Mouse (Mus musculus) G1E-ER4 (cell line): ENCODE results near the gene Hltf. TPM values are rescaled to one million over a fixed set of nuclear protein-coding genes. Genes with fewer than 3 reads are reported as not detected.

ENCODE experiments used
- GATA1 ChIP-seq: IDR thresholded peaks from one replicate; pipeline ENCODE4 v1.8.0; 2012; ENCODE audit warnings: low read length, inconsistent platforms
- polyA plus RNA-seq: library from polyadenylated mRNA; stranded (reverse); fragments of >175 nt; gene quantifications from 2 replicates; pipeline ENCODE4 v1.2.3, GENCODE M21; 2012

Gene Hltf
- polyA plus RNA-seq, result 20.6 and 20.9 TPM in 2 replicates

DNA sequence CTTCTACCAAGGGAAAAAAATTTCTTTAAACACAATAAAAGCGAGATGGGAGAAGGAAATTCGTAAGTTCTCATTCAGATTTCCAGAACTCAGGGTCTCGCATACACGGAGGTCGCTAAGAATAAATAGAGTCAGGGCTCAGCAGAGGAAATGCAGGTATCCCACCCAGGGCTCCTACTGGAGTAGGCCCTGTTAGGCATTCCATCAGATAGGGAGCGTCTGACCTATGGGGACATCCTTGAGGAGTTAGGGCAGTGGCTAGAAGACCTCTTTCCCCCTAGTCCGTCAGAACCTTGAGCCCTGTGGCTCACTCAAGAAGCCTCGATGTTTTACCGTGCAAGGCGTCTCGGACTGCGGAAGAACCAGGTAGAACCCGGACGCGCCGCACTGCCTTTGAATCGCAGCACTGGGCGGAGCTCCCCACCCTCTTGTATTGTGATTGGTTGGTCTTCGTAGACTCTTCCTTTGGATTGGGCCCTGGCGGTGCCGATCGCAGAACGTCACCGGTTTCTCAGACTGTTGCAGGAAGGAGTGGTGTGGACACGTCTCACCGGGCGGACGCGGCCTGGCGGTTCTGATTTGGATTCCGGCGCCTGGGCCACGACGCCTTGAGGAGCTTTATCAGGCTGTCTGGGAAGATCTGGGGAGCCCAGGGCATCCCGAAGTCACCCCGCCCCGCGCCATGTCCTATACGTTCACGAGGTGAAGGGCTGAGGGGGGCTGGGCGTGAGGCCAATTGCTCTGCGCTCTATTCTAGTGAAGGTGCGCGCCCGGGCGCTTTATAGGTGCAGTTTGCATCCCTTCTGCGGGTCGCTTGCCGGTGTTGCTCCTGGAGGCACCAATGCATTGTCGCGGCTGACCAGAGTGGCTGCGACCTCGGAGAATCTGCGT, at the start of gene Hltf:
Hltf (plus strand) TSS at position 506 of the 891 bp plus-strand sequence.
- TF ChIP-seq GATA1, result no peak

GRCm38 (mm10) chr3:20010464-20010863, 47.1 kb upstream of the Hltf start:
- no peak for TF ChIP-seq GATA1

DNA sequence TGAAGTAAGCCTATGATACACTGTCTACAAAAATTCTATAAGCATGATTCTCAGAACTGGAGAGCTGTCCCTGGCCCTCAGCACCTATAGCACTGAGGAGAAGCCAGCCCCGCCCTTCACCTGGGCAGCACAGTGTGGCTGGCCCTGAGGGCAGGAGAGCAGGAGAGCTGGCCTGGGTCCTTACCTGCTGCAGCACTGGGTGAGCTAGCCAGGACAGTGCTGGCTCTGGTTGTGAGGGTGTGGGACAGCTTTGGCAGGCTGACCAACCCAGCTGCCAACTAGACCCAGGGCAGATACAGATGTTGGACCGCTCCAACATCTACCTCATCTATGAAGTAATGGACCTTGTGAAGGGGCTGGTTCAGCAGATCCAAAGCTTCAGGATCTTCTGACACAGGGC, 43.2 kb upstream of the Hltf start:
- TF ChIP-seq GATA1, result no peak

GRCm38 (mm10) chr3:20018076-20018475, 39.5 kb upstream of the Hltf start:
- TF ChIP-seq GATA1, result no peak

DNA sequence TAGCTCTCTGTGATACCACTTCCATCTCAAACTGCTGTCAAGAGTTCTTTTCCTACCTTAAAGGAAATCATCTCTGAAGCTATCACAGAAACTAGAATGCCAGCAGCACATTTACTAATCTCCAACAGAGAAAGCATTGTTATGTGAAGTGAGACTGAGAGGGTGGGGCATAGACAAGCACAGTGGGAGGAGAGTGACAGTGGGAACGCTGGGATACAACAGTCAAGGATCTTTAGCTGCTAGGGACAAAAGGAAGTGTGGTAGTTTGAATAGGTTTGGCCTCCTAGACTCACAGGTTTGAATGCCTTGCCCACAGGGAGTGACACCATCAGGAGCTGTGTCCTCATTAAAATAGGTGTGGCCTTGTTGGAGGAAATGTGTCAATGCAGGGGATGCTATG, 33.8 kb upstream of the Hltf start:
- no peak for TF ChIP-seq GATA1

GRCm38 (mm10) chr3:20026481-20026880, 31.1 kb upstream of the Hltf start:
- TF ChIP-seq GATA1, result no peak

- TF ChIP-seq GATA1, result no peak
Observed at GRCm38 (mm10) chr3:20026996-20027689, 30.5 kb upstream of the Hltf start.

DNA sequence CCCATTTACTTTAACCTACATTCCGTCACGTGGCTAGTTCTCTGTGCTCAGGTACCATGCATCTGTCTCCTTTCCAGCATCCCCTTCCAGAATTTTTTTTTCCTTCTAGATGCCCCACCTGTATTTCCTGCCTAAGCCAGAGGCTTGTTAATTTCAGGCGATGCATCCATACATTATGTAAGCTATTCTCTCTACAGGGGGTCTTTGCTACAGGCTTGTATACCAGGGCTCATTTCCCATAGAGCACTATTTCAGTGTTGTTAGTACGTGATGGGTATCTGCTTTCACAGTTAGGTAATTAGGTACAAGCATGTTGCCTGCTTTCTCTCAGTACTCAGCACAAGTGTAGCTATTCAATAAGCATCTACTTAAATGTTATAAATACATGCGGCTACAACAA, 29.8 kb upstream of the Hltf start:
- no peak for TF ChIP-seq GATA1

- no peak for TF ChIP-seq GATA1
Observed at GRCm38 (mm10) chr3:20028640-20029039, 29.0 kb upstream of the Hltf start.

DNA sequence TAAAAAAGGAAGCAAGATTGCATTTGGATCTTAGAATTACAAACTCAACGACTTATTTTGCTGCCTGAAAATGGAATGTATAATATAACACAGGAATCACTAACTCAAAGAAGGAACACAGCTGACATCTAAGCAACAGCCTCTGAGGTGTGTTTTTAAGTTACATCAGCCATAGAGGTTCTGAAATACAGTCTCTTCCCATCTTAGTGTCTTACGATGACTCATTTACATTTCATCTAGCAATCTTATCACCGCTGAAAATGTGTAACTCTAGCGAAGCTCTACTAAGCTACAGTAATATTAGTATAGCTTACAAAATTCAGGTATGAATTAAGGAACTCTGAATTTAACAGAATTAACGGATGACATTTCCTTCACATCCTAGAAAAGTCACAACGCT, 26.8 kb upstream of the Hltf start:
- no peak for TF ChIP-seq GATA1

GRCm38 (mm10) chr3:20033761-20034718, 23.6 kb upstream of the Hltf start:
- TF ChIP-seq GATA1, result no peak

DNA sequence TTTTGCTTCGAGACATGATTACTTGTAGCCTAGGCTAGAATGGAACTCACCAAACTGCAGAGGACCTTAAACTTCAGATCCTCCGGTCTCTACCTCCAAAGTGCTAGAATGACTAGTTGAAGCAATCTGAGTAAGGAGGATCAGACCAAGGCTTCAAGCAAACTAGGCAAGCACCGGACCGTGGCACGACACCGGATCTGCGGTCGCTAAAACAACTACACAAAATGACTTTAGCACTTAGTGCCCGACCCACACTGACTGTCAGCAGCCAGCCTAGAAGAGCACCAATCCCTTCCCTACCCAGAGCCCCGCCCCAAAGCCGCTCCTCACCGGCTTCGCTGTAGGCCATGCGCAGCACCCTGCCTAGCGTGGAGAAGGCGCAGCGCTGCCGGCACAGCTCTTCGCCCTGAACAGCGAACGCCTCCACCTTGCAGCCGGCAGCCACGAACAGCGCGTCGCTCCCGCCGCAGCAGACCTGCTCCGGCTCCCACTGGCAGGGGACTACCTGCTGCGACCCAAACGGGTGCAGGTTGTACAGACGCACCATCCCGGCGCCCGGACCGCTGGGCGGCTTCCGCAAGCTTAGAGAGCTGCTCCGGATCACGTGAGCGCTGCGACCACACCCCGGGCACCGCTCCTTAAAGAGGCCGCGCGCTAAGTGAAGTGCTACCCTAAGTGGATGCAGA, 22.7 kb upstream of the Hltf start, which contains the start of gene Hps3:
Hps3 (minus strand) TSS at position 597 of the 686 bp plus-strand sequence.
- no peak for TF ChIP-seq GATA1

- no peak for TF ChIP-seq GATA1
Observed at GRCm38 (mm10) chr3:20036069-20036468, 21.5 kb upstream of the Hltf start.

DNA sequence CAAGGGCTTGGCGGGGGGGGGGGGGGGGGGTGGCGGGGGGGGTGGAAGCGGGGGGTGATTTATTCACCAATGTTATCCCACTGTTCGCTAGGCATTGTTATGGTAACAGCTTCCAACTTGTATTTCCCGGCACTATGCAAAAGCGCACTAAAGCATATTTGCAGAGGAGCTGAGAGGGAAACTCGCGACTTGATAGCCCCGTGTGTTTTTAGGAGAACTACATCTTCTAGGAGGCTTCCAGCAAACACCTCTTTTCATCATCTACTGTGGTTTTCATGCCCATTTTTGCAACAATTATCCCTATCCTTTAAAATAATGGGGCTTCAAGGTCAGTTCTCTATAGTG, 558 bp downstream of the Hltf start:
- TF ChIP-seq GATA1, result no peak

GRCm38 (mm10) chr3:20076145-20077053, 18.8 kb downstream of the Hltf start:
- TF ChIP-seq GATA1, result no peak
